Mouse (Mus musculus) heart, postnatal 0 days (tissue): ENCODE measurements at regions not wholly inside any gene's neighbourhood (a gene's known extent, or its start where the extent isn't known, plus 50 kb on each side); places are given as distances from the start of the nearest gene placed in this dataset.

Experiments
- ATAC-seq: fragments of 200-750 bp; cut with Nextera tagmentation; 2 replicates; pipeline ENCODE4 v1.8.0; 2017; ENCODE audit warnings: low read depth, moderate number of reproducible peaks, moderate library complexity; ENCODE audit not compliant: insufficient read depth
- DNase-seq: peaks from one replicate; pipeline ENCODE4 v3.0.0-alpha.2; 2016; ENCODE audit warnings: low spot score
- H3K27ac ChIP-seq: fragments of 300-500 bp; sonication (generic); 2 replicates; pipeline ENCODE4 v1.5.1; 2014; ENCODE audit warnings: low read depth, mild to moderate bottlenecking
- H3K27me3 ChIP-seq: fragments of 300-500 bp; sonication (generic); 2 replicates; pipeline ENCODE4 v1.6.1; 2014; ENCODE audit warnings: low read length, mixed read lengths; ENCODE audit not compliant: control insufficient read depth, insufficient read depth
- H3K36me3 ChIP-seq: fragments of 300-500 bp; sonication (generic); replicated peaks from 2 replicates; pipeline ENCODE4 v1.6.1; 2014; ENCODE audit warnings: low read length, mixed read lengths; ENCODE audit not compliant: control insufficient read depth, insufficient read depth
- H3K4me1 ChIP-seq: fragments of 300-500 bp; sonication (generic); 2 replicates; pipeline ENCODE4 v1.6.1; 2014; ENCODE audit warnings: antibody characterized with exemption; ENCODE audit not compliant: control insufficient read depth, insufficient read depth
- H3K4me2 ChIP-seq: fragments of 300-500 bp; sonication (generic); 2 replicates; pipeline ENCODE4 v1.6.1; 2014; ENCODE audit warnings: low read depth, mild to moderate bottlenecking, low read length, moderate library complexity
- H3K4me3 ChIP-seq: fragments of 300-500 bp; sonication (generic); 2 replicates; pipeline ENCODE4 v1.5.1; 2014; ENCODE audit warnings: low read depth, low read length
- H3K9ac ChIP-seq: fragments of 300-500 bp; sonication (generic); replicated peaks from 2 replicates; pipeline ENCODE4 v1.6.1; 2014; ENCODE audit warnings: low read depth, low read length, mixed read lengths
- H3K9me3 ChIP-seq: fragments of 300-500 bp; sonication (generic); replicated peaks from 2 replicates; pipeline ENCODE4 v1.6.1; 2016; ENCODE audit warnings: low read length; ENCODE audit not compliant: control insufficient read depth
- CTCF ChIP-seq: IDR thresholded peaks from 2 replicates; pipeline ENCODE4 v1.5.1; 2016; ENCODE audit warnings: antibody characterized with exemption, control low read depth, low read depth
- EP300 ChIP-seq: IDR thresholded peaks from 2 replicates; pipeline ENCODE4 v1.6.1; 2016; ENCODE audit warnings: antibody characterized with exemption, low read depth
- WGBS: fragments of 180-500 bp; shearing (Covaris S2); extraction: QIAGEN DNeasy Blood & Tissue Kit; methylation state at CpG from one replicate; pipeline ENCODE4 v1.1.7; 2014; 5-methylcytosine and 5-hydroxymethylcytosine counted together

- H3K4me2 ChIP-seq, result no peak overlapping the region
- no peaks in the 10 kb centered on the region for H3K9me3 ChIP-seq
- no peak for ATAC-seq
- H3K27ac ChIP-seq, result no peak overlapping the region
- H3K27me3 ChIP-seq, result no peaks in the 10 kb centered on the region
- no peaks in the 10 kb centered on the region for H3K4me1 ChIP-seq
- 65% methylated on average over 4 of the region's 4 CpGs for WGBS
- no peak overlapping the region for H3K4me3 ChIP-seq
- no peak for DNase-seq
- no peaks in the 10 kb centered on the region for H3K36me3 ChIP-seq
- no peak overlapping the region for H3K9ac ChIP-seq
- no peak for TF ChIP-seq EP300
- TF ChIP-seq CTCF, result no peak
These were observed 107.0 kb upstream of the Sp8 start for GRCm38 (mm10) chr12:118739103-118739502.

GRCm38 (mm10) chr12:118725891-118726290, 120.2 kb upstream of the Sp8 start:
- H3K4me3 ChIP-seq, result no peak overlapping the region
- no peaks in the 10 kb centered on the region for H3K27me3 ChIP-seq
- no peak overlapping the region for H3K4me2 ChIP-seq
- H3K4me1 ChIP-seq, result peaks cover 3% of the 10 kb centered on the region; the same call in 1 of the 2 replicates
- ATAC-seq (no peak), DNase-seq (no peak)
- H3K9ac ChIP-seq, result no peak overlapping the region
- no peak for TF ChIP-seq CTCF
- no peak for TF ChIP-seq EP300
- no peaks in the 10 kb centered on the region for H3K36me3 ChIP-seq
- H3K27ac ChIP-seq, result no peak overlapping the region
- WGBS, result 82% methylated on average over 4 of the region's 4 CpGs
- H3K9me3 ChIP-seq, result no peaks in the 10 kb centered on the region

GRCm38 (mm10) chr12:118719878-118720573, 126.1 kb upstream of the Sp8 start:
- H3K9me3 ChIP-seq, result no peaks in the 10 kb centered on the region
- H3K4me3 ChIP-seq, result no peak overlapping the region
- WGBS, result 72% methylated on average over 4 of the region's 4 CpGs
- DNase-seq, result no peak
- no peak overlapping the region for H3K9ac ChIP-seq
- H3K27me3 ChIP-seq, result no peaks in the 10 kb centered on the region
- no peak for ATAC-seq
- TF ChIP-seq EP300, result no peak
- TF ChIP-seq CTCF, result no peak
- no peaks in the 10 kb centered on the region for H3K36me3 ChIP-seq
- no peak overlapping the region for H3K4me2 ChIP-seq
- peaks cover 3% of the 10 kb centered on the region; the same call in 1 of the 2 replicates for H3K4me1 ChIP-seq
- H3K27ac ChIP-seq, result no peak overlapping the region

DNA sequence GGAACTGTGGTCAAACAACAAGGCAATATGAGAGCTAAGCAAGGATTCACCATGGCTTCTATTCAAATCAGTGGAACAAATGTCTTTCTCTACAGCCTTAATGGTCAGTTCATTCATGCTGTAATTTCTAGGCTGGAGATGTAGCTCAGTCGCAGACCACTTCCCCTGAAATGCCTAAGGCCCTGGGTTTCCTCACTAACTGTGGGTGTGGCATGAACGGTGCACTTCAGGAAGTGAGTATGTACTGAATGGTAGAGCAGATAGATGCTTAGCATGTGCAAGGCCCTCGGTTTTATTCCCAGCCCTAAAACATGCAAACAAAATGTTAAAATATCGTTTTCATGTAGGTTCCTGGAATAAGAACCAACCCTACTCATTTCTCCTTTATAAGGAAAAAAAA, 129.3 kb upstream of the Sp8 start:
- H3K27ac ChIP-seq, result no peak overlapping the region
- TF ChIP-seq EP300, result no peak
- no peak for TF ChIP-seq CTCF
- H3K9ac ChIP-seq, result no peak overlapping the region
- DNase-seq, result no peak
- no peak overlapping the region for H3K4me3 ChIP-seq
- H3K4me1 ChIP-seq, result no peaks in the 10 kb centered on the region
- H3K4me2 ChIP-seq, result no peak overlapping the region
- no peaks in the 10 kb centered on the region for H3K27me3 ChIP-seq
- WGBS, result 60% methylated on average over 4 of the region's 4 CpGs
- ATAC-seq, result no peak
- no peaks in the 10 kb centered on the region for H3K9me3 ChIP-seq
- no peaks in the 10 kb centered on the region for H3K36me3 ChIP-seq

DNA sequence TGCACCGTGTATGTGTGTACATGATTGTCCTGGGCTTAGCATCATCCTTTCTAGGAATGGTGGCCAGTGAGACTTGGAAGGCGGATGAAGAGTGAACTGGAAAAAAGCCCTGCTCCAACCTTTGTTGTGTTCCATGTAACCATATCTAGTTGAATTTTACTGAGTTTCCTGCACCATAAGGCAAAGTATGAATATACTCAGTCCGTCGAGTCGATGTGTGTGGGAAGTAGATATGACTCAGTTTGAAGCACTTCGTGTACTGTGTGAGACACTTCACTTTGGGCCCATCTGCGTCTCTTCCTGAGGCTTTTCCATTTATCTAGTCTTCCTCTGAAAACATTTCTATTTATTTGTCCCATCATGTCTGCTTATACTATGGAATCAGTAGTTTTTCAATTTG, 139.5 kb upstream of the Sp8 start:
- no peaks in the 10 kb centered on the region for H3K4me1 ChIP-seq
- H3K4me2 ChIP-seq, result no peak overlapping the region
- H3K9me3 ChIP-seq, result no peaks in the 10 kb centered on the region
- no peak overlapping the region for H3K4me3 ChIP-seq
- no peaks in the 10 kb centered on the region for H3K27me3 ChIP-seq
- H3K36me3 ChIP-seq, result no peaks in the 10 kb centered on the region
- DNase-seq, result no peak
- H3K9ac ChIP-seq, result no peak overlapping the region
- TF ChIP-seq CTCF, result no peak
- TF ChIP-seq EP300, result no peak
- WGBS, result 81% methylated on average over 7 of the region's 7 CpGs
- no peak overlapping the region for H3K27ac ChIP-seq
- no peak for ATAC-seq

DNA sequence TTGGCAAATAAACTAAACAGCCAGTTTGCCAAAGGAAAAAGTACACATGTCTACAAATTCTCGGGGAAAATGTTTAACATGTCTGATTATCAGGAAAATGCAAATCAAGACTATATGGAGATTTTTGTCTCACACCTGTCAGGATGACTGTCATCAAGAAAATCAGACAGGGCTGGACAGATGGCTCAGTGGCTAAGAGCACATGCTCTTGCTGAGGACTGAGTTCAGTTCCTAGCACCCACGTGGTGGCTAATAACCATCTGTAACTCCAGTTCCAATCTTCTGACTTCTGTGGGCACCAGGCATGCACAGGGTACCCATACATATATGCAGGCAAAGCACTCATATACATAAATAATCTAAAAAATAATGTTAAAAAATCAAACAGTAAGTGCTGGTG, 141.3 kb upstream of the Sp8 start:
- Histone ChIP-seq H3K9me3 (no peaks in the 10 kb centered on the region), H3K4me1 (no peaks in the 10 kb centered on the region), H3K27ac (no peak overlapping the region), H3K4me2 (no peak overlapping the region), H3K36me3 (no peaks in the 10 kb centered on the region), H3K4me3 (no peak overlapping the region), H3K27me3 (no peaks in the 10 kb centered on the region), H3K9ac (no peak overlapping the region)
- ATAC-seq, result no peak
- WGBS, result 74% methylated on average over 2 of the region's 2 CpGs
- DNase-seq, result no peak
- no peak for TF ChIP-seq CTCF
- no peak for TF ChIP-seq EP300
